Mouse (Mus musculus) embryonic facial prominence, embryonic 13.5 days (tissue): ENCODE data around the gene Mkrn2. TPM values are rescaled to one million over a fixed set of nuclear protein-coding genes. Genes with fewer than 3 reads are reported as not detected.

Experiments
- ATAC-seq: fragments of 200-750 bp; cut with Nextera tagmentation; 2 replicates; pipeline ENCODE4 v1.8.0; 2017; ENCODE audit warnings: low read depth; ENCODE audit not compliant: insufficient number of reproducible peaks, insufficient read depth, low FRiP score, low TSS enrichment
- H3K27ac ChIP-seq: fragments of 300-500 bp; sonication (generic); 2 replicates; pipeline ENCODE4 v1.5.1; 2015; ENCODE audit warnings: moderate library complexity, mild to moderate bottlenecking, inconsistent platforms
- H3K27me3 ChIP-seq: fragments of 300-500 bp; sonication (generic); 2 replicates; pipeline ENCODE4 v1.6.1; 2015; ENCODE audit warnings: mild to moderate bottlenecking, inconsistent platforms
- H3K36me3 ChIP-seq: fragments of 300-500 bp; sonication (generic); 2 replicates; pipeline ENCODE4 v1.6.1; 2015; ENCODE audit warnings: mild to moderate bottlenecking, inconsistent platforms
- H3K4me1 ChIP-seq: fragments of 300-500 bp; sonication (generic); 2 replicates; pipeline ENCODE4 v1.6.1; 2015; ENCODE audit warnings: inconsistent platforms
- H3K4me2 ChIP-seq: fragments of 300-500 bp; sonication (generic); 2 replicates; pipeline ENCODE4 v1.6.1; 2015; ENCODE audit warnings: moderate library complexity, mild to moderate bottlenecking, inconsistent platforms
- H3K4me3 ChIP-seq: fragments of 300-500 bp; sonication (generic); 2 replicates; pipeline ENCODE4 v1.5.1; 2015; ENCODE audit warnings: mild to moderate bottlenecking, inconsistent platforms
- H3K9ac ChIP-seq: fragments of 300-500 bp; sonication (generic); 2 replicates; pipeline ENCODE4 v1.6.1; 2015; ENCODE audit warnings: mild to moderate bottlenecking, inconsistent platforms
- H3K9me3 ChIP-seq: fragments of 300-500 bp; sonication (generic); 2 replicates; pipeline ENCODE4 v1.6.1; 2016; ENCODE audit warnings: inconsistent platforms
- WGBS: fragments of 180-500 bp; shearing (Covaris S2); methylation state at CpG from one replicate; pipeline ENCODE4 v1.1.7; 2015; ENCODE audit warnings: mixed read lengths; 5-methylcytosine and 5-hydroxymethylcytosine counted together
- polyA plus RNA-seq: library from polyadenylated mRNA; unstranded; fragments of >200 nt; fragmentation: Nextera tagmentation; extraction: Ambion mirVana; gene quantifications from 2 replicates; pipeline ENCODE4 v1.2.1, GENCODE M21; 2015

Gene Mkrn2
- polyA plus RNA-seq, 1 experiment from 2014 or later = 25.3 TPM

DNA sequence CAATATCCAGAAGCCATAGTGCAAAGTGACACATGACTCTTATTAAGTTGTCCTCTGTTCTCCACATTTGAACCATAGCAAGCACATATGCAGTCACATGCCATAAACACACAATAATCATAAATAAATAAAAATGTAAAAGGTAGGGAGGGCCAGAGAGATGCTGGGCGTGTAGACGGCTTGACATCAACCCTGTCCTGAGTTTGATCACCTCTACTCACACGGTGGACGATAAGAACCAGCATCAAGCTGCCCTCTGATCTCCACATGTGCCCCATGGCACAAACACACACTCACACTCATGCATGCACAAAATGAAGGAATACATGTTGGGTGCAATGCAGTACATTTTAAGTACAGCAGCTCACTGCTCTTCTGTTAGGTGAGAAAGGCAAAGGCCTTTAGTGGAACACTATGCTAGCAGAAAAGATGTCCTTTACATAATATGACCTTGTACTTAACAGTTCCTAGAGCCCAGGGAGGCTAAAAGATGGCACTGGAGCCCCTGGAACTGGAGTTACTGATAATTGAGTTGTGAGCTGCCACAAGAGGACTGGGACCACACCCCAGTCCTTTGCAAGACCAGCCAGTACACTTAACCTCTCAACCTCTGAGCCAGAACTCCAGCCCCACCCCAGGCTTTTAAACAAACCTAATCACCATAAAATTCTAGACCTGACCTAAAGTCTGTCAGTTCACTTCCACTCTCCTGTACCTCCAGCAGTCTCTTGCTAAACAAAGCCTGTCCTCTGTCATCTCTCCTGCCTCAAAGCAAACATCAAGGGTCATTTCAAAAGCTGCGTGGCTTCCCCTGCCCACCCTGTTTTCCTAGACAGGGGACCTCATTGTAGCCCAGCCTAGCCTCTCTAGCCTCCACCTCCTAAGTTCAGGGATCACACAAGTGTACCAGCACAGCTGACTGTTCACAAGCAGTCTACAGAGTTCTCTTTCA is 49.0 kb downstream of the Mkrn2 start:
- 48% methylated on average over 5 of the region's 5 CpGs for WGBS

DNA sequence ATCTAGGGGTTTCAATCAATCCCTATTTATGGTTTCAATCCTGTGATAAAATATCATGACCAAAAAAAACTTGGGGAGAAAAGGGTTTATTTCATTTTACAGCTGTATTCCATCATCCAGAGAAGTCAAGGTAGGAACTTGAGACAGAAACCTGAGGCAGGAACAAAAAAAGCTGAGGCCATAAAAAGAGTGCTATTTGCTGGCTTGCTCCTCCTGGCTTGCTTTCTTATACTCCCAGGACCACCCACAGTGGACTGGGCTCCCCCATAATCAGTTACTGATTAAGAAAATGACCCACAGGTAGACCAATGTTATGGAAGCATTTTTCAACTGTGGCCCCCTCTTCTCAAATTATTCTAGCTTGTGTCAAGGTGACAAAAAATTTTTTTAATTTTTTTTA is 50.0 kb downstream of the Mkrn2 start:
- no peaks in the 10 kb centered on the region for H3K27me3 ChIP-seq
- 0 out of 2 replicates have a peak, but pooled peaks cover 3% of the 10 kb centered on the region for H3K36me3 ChIP-seq
- ATAC-seq = no peak

More for the DNA sequence above, 49.0 kb downstream of the Mkrn2 start:
- Histone ChIP-seq H3K27ac (no peak overlapping the region), H3K9ac (no peak overlapping the region; the same call in 1 of the 2 replicates), H3K4me3 (no peak overlapping the region), H3K4me1 (peaks cover 38% of the 10 kb centered on the region), H3K36me3 (0 out of 2 replicates have a peak, but pooled peaks cover 3% of the 10 kb centered on the region), H3K4me2 (no peak overlapping the region), H3K9me3 (no peaks in the 10 kb centered on the region), H3K27me3 (no peaks in the 10 kb centered on the region)
- ATAC-seq = no peak

DNA sequence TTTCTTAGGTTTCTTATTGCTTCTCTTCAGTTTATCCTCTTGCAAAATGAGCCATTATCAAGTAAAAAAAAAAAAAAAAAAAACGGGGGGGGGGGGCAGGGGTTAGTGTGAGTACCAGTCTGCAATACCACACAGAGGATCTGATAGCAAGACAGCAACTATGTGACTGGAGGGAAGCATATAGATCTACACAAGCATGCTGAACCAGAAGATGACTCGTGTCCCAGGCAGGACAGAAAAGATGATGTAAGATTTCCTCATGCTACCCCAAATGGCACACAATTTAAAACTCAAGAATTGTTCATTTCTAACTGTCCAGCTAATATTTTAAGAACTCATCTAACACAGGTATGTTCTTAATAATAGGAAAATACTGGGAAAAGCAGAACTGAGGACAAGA is 52.2 kb downstream of the Mkrn2 start:
- Histone ChIP-seq H3K4me3 (no peak overlapping the region), H3K9ac (no peak overlapping the region), H3K4me1 (peaks cover 30% of the 10 kb centered on the region), H3K4me2 (no peak overlapping the region), H3K36me3 (0 out of 2 replicates have a peak, but pooled peaks cover 3% of the 10 kb centered on the region), H3K27me3 (no peaks in the 10 kb centered on the region), H3K9me3 (no peaks in the 10 kb centered on the region), H3K27ac (no peak overlapping the region)
- WGBS = 46% methylated on average over 2 of the region's 2 CpGs
- ATAC-seq = no peak

More for the DNA sequence above, 50.0 kb downstream of the Mkrn2 start:
- Histone ChIP-seq H3K9ac (no peak overlapping the region), H3K27ac (no peak overlapping the region), H3K9me3 (no peaks in the 10 kb centered on the region), H3K4me1 (peaks cover 38% of the 10 kb centered on the region), H3K4me2 (no peak overlapping the region), H3K4me3 (no peak overlapping the region)

DNA sequence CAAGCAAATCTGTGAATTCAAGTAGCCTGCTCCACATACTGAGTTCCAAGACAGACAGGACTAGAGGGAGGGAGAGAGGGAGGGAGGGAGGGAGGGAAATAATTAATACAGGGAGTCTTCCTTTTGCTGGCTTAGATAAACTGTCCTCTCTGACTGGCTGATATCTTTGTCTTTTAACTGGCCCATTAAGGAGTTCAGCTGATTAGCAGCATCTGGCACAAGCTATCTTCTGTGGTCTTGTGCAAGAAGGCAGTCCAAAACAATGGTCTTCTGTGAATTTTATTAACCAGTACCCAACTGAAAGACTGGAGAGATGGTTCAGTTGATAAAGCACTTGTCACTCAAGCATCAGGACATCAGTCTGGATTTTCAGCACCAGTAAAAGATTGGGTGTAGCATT is 57.1 kb downstream of the Mkrn2 start:
- H3K9me3 ChIP-seq = no peaks in the 10 kb centered on the region

DNA sequence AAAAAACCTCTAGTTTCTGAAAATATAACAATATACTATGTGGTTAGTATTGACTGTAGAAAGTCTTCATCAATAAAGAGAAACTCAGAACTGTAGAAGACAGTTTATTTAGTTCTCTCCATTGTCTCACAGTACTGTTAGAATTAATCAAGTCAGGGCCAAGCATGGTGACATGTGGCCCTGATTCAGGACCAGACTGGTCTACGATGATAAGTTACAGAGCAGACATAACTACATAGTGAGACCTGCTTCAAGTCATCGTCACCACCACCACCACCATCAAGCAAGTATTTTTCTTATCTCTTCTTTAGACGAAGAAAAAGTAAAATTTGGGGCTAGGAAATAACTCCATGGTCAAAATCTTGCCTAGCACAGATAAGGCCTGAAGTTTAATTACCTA is 62.6 kb downstream of the Mkrn2 start:
- peaks cover 10% of the 10 kb centered on the region for H3K36me3 ChIP-seq
- no peak for ATAC-seq

More for the DNA sequence above, 57.1 kb downstream of the Mkrn2 start:
- no peak overlapping the region for H3K9ac ChIP-seq
- H3K36me3 ChIP-seq = peaks cover 13% of the 10 kb centered on the region
- peaks cover 3% of the 10 kb centered on the region; the same call in 1 of the 2 replicates for H3K4me1 ChIP-seq
- H3K27ac ChIP-seq = no peak overlapping the region
- no peak for ATAC-seq
- H3K4me2 ChIP-seq = no peak overlapping the region
- no peaks in the 10 kb centered on the region for H3K27me3 ChIP-seq
- no peak overlapping the region for H3K4me3 ChIP-seq

DNA sequence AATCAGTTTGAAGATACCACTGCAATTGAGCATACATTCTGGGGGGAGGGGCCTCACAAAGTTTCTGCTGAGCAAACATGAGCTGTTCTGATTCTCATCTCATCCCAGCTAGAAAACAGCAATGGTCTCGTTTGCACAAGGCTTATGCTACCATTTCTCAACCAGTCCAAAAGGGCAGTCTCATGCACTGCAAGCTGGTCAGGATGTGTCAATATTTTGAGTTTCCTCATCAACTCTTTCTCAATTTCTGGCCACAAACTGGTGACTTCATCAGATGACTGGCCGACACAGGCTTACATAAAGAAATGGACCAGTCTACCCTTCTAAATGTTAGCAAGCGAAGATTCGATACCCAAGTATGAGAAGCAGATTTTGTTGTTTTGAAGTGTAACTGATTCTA is 64.9 kb downstream of the Mkrn2 start:
- Histone ChIP-seq H3K27me3 (no peaks in the 10 kb centered on the region), H3K9ac (no peak overlapping the region), H3K27ac (no peak overlapping the region), H3K4me2 (no peak overlapping the region), H3K36me3 (peaks cover 8% of the 10 kb centered on the region), H3K4me1 (0 out of 2 replicates have a peak, but pooled peaks cover 15% of the 10 kb centered on the region), H3K4me3 (no peak overlapping the region), H3K9me3 (no peaks in the 10 kb centered on the region)
- ATAC-seq = no peak
- WGBS = 74% methylated on average over 4 of the region's 4 CpGs

More for the DNA sequence above, 62.6 kb downstream of the Mkrn2 start:
- H3K4me1 ChIP-seq = peaks cover 17% of the 10 kb centered on the region; the same call in 1 of the 2 replicates
- no peaks in the 10 kb centered on the region for H3K9me3 ChIP-seq
- H3K4me2 ChIP-seq = no peak overlapping the region
- H3K9ac ChIP-seq = no peak overlapping the region
- 91% methylated on average over 3 of the region's 3 CpGs for WGBS
- no peaks in the 10 kb centered on the region for H3K27me3 ChIP-seq
- H3K27ac ChIP-seq = no peak overlapping the region
- H3K4me3 ChIP-seq = no peak overlapping the region

Other genes starting within 250 kb of the Mkrn2 start
- gene Pparg, start 241.0 kb upstream of the Mkrn2 start, polyA plus RNA-seq = 1.6 and 1.8 TPM in 2 replicates
- gene Tsen2, start 57.2 kb upstream of the Mkrn2 start, polyA plus RNA-seq = 35.0 and 35.4 TPM in 2 replicates
- 0.18 and 1.3 TPM in 2 replicates for gene Mkrn2os, start 9.3 kb upstream of the Mkrn2 start, polyA plus RNA-seq
- 111 TPM in 2 replicates for gene Raf1, start 74.7 kb downstream of the Mkrn2 start, polyA plus RNA-seq
- 3.7 and 4.2 TPM in 2 replicates for gene Tmem40, start 160.5 kb downstream of the Mkrn2 start, polyA plus RNA-seq
- 42.2 and 45.8 TPM in 2 replicates for gene Cand2, start 172.6 kb downstream of the Mkrn2 start, polyA plus RNA-seq
- gene Rpl32, start 206.8 kb downstream of the Mkrn2 start, polyA plus RNA-seq = 2,295 and 2,526 TPM in 2 replicates
- gene Efcab12, start 236.5 kb downstream of the Mkrn2 start, polyA plus RNA-seq = 0.62 and 0.81 TPM in 2 replicates